Mouse (Mus musculus) intestine, postnatal 0 days (tissue): ENCODE measurements around the gene Akap8l. TPM values are rescaled to one million over a fixed set of nuclear protein-coding genes. Genes with fewer than 3 reads are reported as not detected.

Experiments
- ATAC-seq: fragments of 200-750 bp; cut with Nextera tagmentation; 2 replicates; pipeline ENCODE4 v1.8.0; 2017; ENCODE audit warnings: mild to moderate bottlenecking, moderate TSS enrichment, moderate library complexity
- H3K27ac ChIP-seq: fragments of 300-500 bp; sonication (generic); 2 replicates; pipeline ENCODE4 v1.5.1; 2014; ENCODE audit warnings: mild to moderate bottlenecking, low read depth, low read length, moderate library complexity
- H3K27me3 ChIP-seq: fragments of 300-500 bp; sonication (generic); replicated peaks from 2 replicates; pipeline ENCODE4 v1.6.1; 2014; ENCODE audit warnings: low read length, mixed read lengths; ENCODE audit not compliant: control insufficient read depth, insufficient read depth
- H3K36me3 ChIP-seq: fragments of 300-500 bp; sonication (generic); 2 replicates; pipeline ENCODE4 v1.6.1; 2014; ENCODE audit warnings: mild to moderate bottlenecking, moderate library complexity; ENCODE audit not compliant: control insufficient read depth, insufficient read depth
- H3K4me1 ChIP-seq: fragments of 300-500 bp; sonication (generic); replicated peaks from 2 replicates; pipeline ENCODE4 v1.6.1; 2014; ENCODE audit warnings: antibody characterized with exemption, low read length, mixed read lengths; ENCODE audit not compliant: control insufficient read depth, insufficient read depth
- H3K4me2 ChIP-seq: fragments of 300-500 bp; sonication (generic); replicated peaks from 2 replicates; pipeline ENCODE4 v1.6.1; 2014; ENCODE audit warnings: low read depth, mild to moderate bottlenecking, moderate library complexity
- H3K4me3 ChIP-seq: fragments of 300-500 bp; sonication (generic); 2 replicates; pipeline ENCODE4 v1.5.1; 2014; ENCODE audit warnings: low read depth, low read length
- H3K9ac ChIP-seq: fragments of 300-500 bp; sonication (generic); 2 replicates; pipeline ENCODE4 v1.6.1; 2014; ENCODE audit warnings: mild to moderate bottlenecking, low read depth, low read length
- H3K9me3 ChIP-seq: fragments of 300-500 bp; sonication (generic); 2 replicates; pipeline ENCODE4 v1.6.1; 2016; ENCODE audit warnings: mixed run types; ENCODE audit not compliant: control insufficient read depth
- CTCF ChIP-seq: sonication (generic); IDR thresholded peaks from 2 replicates; pipeline ENCODE4 v1.5.1; 2016; ENCODE audit warnings: low read depth, mild to moderate bottlenecking, control low read depth, antibody characterized with exemption, moderate library complexity
- WGBS: fragments of 180-500 bp; shearing (Covaris S2); extraction: QIAGEN DNeasy Blood & Tissue Kit; methylation state at CpG from one replicate; pipeline ENCODE4 v1.1.7; 2014; 5-methylcytosine and 5-hydroxymethylcytosine counted together
- polyA plus RNA-seq: library from polyadenylated mRNA; unstranded; fragments of >200 nt; fragmentation: Nextera tagmentation; extraction: Ambion mirVana; gene quantifications from 2 replicates; pipeline ENCODE4 v1.2.1, GENCODE M21; 2015

Akap8l gene
- polyA plus RNA-seq, 1 experiment from 2014 or later, result 21.6 TPM

- H3K27ac ChIP-seq, result no peak overlapping the region
- no peak overlapping the region for H3K9ac ChIP-seq
- no peaks in the 10 kb centered on the region for H3K27me3 ChIP-seq
- H3K4me2 ChIP-seq, result no peak overlapping the region
- H3K9me3 ChIP-seq, result no peaks in the 10 kb centered on the region
- TF ChIP-seq CTCF, result no peak
- ATAC-seq, result no peak
- H3K4me1 ChIP-seq, result no peaks in the 10 kb centered on the region
- H3K4me3 ChIP-seq, result no peak overlapping the region
- 94% methylated on average over 6 of the region's 6 CpGs for WGBS
- peaks cover 57% of the 10 kb centered on the region for H3K36me3 ChIP-seq
Measured at GRCm38 (mm10) chr17:32355031-32355430, 4.6 kb upstream of the Akap8l start.

GRCm38 (mm10) chr17:32354211-32354610 is 3.8 kb upstream of the Akap8l start:
- Histone ChIP-seq H3K9ac (no peak overlapping the region), H3K27ac (no peak overlapping the region), H3K4me1 (no peaks in the 10 kb centered on the region), H3K4me2 (no peak overlapping the region), H3K27me3 (no peaks in the 10 kb centered on the region), H3K4me3 (no peak overlapping the region), H3K9me3 (no peaks in the 10 kb centered on the region), H3K36me3 (peaks cover 49% of the 10 kb centered on the region)
- TF ChIP-seq CTCF, result no peak
- no peak for ATAC-seq
- 73% methylated on average over 5 of the region's 5 CpGs for WGBS

- Histone ChIP-seq H3K4me2 (no peak overlapping the region), H3K9me3 (no peaks in the 10 kb centered on the region), H3K4me1 (no peaks in the 10 kb centered on the region), H3K4me3 (no peak overlapping the region), H3K9ac (no peak overlapping the region), H3K27me3 (no peaks in the 10 kb centered on the region), H3K27ac (no peak overlapping the region), H3K36me3 (peaks cover 44% of the 10 kb centered on the region)
- no peak for TF ChIP-seq CTCF
- 67% methylated on average over 4 of the region's 4 CpGs for WGBS
- ATAC-seq, result no peak
Measured at GRCm38 (mm10) chr17:32353696-32354095, 3.3 kb upstream of the Akap8l start.

GRCm38 (mm10) chr17:32351726-32352125 is 1.3 kb upstream of the Akap8l start:
- Histone ChIP-seq H3K9me3 (no peaks in the 10 kb centered on the region), H3K27me3 (no peaks in the 10 kb centered on the region), H3K9ac (no peak overlapping the region), H3K4me1 (no peaks in the 10 kb centered on the region), H3K36me3 (peaks cover 25% of the 10 kb centered on the region), H3K4me2 (no peak overlapping the region), H3K27ac (no peak overlapping the region), H3K4me3 (no peak overlapping the region)
- no peak for ATAC-seq
- TF ChIP-seq CTCF, result no peak

GRCm38 (mm10) chr17:32351269-32351668 is 862 bp upstream of the Akap8l start:
- H3K27ac ChIP-seq, result no peak overlapping the region
- peak overlapping the region; percentile 86 for H3K4me2 ChIP-seq
- peaks cover 21% of the 10 kb centered on the region for H3K36me3 ChIP-seq
- H3K4me1 ChIP-seq, result no peaks in the 10 kb centered on the region
- no peak overlapping the region; the same call in 1 of the 2 replicates for H3K4me3 ChIP-seq
- no peaks in the 10 kb centered on the region for H3K27me3 ChIP-seq
- 63% methylated on average over 3 of the region's 3 CpGs for WGBS
- ATAC-seq, result no peak
- peak overlapping the region; percentile 5; the same call in 1 of the 2 replicates for H3K9ac ChIP-seq
- no peaks in the 10 kb centered on the region for H3K9me3 ChIP-seq
- no peak for TF ChIP-seq CTCF

GRCm38 (mm10) chr17:32349851-32350381 is 491 bp downstream of the Akap8l start:
- peak; percentile 15; the same call in 1 of the 2 replicates for ATAC-seq
- Histone ChIP-seq H3K27ac (peak overlapping the region; percentile 51), H3K27me3 (no peaks in the 10 kb centered on the region), H3K36me3 (peaks cover 15% of the 10 kb centered on the region), H3K4me2 (peak overlapping the region; percentile 86), H3K9ac (peak overlapping the region; percentile 61), H3K4me1 (no peaks in the 10 kb centered on the region), H3K9me3 (no peaks in the 10 kb centered on the region), H3K4me3 (peak overlapping the region; percentile 67)
- WGBS, result under 1% methylated on average over 24 of the region's 24 CpGs
- TF ChIP-seq CTCF, result no peak
